Mouse (Mus musculus) adrenal gland, postnatal 25 days (tissue): ENCODE data around the gene Hs3st2. TPM values are rescaled to one million over a fixed set of nuclear protein-coding genes. Genes with fewer than 3 reads are reported as not detected.
A peak's percentile ranks its signal among the peaks of the same experiment; 100 is the strongest.

Experiments
- DNase-seq: peaks from one replicate; pipeline ENCODE4 v3.0.0; 2021; ENCODE audit warnings: mixed read lengths
- total RNA-seq: library from RNA; stranded (reverse); gene quantifications from 2 replicates; pipeline ENCODE4 v1.2.3, GENCODE M21; 2021

Gene Hs3st2
- total RNA-seq, 1 experiment from 2014 or later, result 1.6 TPM

GRCm38 (mm10) chr7:121549329-121550022 is 157.8 kb downstream of the Hs3st2 start:
- DNase-seq, result peak; percentile 3
